Mouse (Mus musculus): ENCODE data around the gene Gm6370.

- TF ChIP-seq CTCF (IDR thresholded peaks at IDR 0.05; ENCODE audit: low read depth, low read length) (no peak), POLR2A (IDR thresholded peaks at IDR 0.05; ENCODE audit: insufficient read depth, low read length) (no peak), EP300 (IDR thresholded peaks at IDR 0.05; ENCODE audit: insufficient read depth, low read depth, low read length) (no peak)
Measured at GRCm38 (mm10) chr5:146468311-146468710, 22.9 kb upstream of the Gm6370 start.
